Mouse (Mus musculus) CD4-positive, CD25-positive, alpha-beta regulatory T cell, adult 4 months (primary cell): Measurements from ENCODE around the gene Ppp1r18. TPM values are rescaled to one million over a fixed set of nuclear protein-coding genes. Genes with fewer than 3 reads are reported as not detected.

Experiments used
- ATAC-seq: one replicate; pipeline ENCODE4 v1.8.0; 2017
- polyA plus RNA-seq, 2 experiments: library from polyadenylated mRNA; unstranded; fragments of 100-300 nt; shearing (Covaris generic); gene quantifications; one replicate each; pipeline ENCODE4 v1.2.1; 2017

Ppp1r18 gene
- polyA plus RNA-seq, 2 experiments from 2014 or later: 222 to 223 TPM

DNA sequence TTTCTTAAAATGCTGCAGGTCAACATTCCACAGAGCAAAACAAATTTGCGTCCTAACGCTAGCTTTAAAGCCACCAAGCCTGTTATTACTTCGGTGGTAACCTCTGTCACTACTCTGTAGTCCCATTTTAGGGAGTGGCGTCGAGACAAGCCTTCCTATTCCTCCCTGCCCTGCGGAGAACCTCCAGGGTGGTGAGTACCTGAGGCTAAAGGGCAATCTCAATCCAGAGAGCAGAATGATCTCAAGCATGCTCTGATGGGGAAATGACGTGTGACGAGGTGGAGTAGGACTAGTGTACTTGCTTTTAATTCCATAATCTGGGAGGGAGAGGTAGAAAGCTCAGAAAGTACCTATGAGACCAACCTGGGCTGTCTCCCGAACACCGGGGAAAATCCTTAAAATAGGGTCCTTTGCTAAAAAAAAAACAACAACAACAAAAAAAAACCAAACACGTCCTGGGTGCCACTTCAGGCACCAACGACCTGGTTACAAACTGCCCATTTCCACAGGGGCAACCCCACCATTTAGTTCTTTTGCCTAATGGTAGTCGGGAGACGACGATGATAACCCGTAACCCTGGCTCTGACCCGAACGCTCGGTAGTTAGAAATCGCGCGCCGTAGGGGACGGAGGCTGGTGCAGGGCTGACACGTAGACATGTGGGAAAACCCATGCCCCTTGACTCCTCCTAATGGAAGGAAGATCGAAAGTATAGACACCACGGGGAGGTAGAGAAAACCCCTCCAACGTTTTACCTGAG is 50.3 kb downstream of the Ppp1r18 start:
- ATAC-seq: no peak

DNA sequence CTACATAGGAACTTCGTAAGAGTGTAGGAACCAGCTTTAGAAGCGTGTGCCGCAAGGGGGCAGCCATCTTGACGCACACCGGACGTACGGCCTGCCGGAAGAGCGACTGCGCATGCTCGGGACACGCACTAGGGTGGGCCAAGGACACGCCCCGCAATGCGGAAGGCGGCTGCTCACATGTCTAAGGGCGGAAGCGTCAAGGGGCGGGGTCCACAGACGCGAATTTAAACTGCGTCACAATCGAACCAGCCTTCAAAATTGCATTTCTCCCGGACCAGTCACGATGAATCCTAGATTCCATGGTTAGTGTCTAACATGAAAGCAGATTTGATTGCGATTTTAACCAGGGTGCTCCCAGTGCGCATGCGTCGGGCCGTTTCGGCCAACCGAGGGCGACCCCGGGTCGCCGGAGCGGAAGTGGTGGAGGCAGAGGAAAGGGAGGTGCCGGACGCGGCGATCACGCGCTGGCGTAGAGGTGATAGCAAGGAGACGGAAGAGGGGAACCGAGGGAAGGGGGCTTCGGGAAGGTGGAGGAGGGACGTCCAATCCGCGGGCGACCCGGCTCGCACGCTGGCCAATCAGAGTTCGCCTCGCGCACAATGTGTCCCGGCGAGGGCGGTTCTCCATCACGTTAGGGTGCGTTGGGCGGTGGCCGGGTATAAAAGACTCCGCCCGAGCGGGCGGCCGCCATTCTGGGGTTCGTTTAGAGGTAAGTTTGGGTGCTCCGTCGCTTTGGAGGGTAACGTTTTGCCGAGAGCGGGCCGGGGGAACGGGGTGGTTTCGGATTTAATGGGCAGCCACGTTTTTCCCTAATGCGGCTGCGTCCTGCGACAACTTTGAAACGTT is 51.1 kb downstream of the Ppp1r18 start, which contains the start of the genes Mrps18b and Ppp1r10:
Mrps18b (minus strand) TSS at position 93 of the 846 bp plus-strand sequence.
Ppp1r10 (plus strand) TSS at position 138 of the 846 bp plus-strand sequence.
- peak; percentile 85 for ATAC-seq

- ATAC-seq: no peak
Measured at GRCm38 (mm10) chr17:35917143-35917462, 51.7 kb downstream of the Ppp1r18 start.

DNA sequence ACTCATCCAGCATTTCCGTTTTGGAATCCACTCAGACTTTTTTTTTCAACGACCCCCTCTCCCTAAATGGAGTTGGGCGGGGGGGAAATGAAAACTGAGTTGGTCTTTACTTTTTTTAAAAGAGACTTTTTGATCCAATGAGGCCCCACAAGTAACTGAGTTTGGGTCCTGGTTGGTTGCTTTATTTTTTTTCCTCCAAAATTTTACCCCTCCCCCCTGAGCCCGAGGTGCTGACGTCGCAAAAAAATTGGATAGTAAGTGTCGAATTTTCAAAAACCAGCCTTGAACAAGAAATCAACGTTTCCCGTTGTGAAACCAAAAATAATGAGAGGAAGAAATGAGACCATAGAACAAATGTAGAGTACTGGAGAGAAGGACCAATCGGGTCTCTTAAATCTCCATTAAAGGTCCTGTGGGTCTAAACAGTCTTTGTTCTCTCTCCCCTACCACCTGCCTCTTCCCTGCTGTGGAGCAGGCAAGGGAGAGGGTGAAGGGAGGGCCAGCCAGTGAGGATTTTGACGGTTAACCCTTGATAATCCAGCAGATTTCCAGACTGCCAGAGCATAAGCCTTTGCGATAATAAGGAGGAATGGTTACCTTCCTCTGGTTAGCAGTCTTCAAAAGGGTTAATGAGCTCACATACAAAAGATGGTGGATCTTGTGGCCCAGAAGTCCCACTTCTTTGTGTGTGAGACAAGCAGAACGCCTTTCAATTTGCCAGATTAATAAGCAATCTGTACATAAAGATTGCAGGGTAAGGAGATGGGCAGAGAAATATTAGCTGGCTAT is 52.3 kb downstream of the Ppp1r18 start:
- no peak for ATAC-seq

DNA sequence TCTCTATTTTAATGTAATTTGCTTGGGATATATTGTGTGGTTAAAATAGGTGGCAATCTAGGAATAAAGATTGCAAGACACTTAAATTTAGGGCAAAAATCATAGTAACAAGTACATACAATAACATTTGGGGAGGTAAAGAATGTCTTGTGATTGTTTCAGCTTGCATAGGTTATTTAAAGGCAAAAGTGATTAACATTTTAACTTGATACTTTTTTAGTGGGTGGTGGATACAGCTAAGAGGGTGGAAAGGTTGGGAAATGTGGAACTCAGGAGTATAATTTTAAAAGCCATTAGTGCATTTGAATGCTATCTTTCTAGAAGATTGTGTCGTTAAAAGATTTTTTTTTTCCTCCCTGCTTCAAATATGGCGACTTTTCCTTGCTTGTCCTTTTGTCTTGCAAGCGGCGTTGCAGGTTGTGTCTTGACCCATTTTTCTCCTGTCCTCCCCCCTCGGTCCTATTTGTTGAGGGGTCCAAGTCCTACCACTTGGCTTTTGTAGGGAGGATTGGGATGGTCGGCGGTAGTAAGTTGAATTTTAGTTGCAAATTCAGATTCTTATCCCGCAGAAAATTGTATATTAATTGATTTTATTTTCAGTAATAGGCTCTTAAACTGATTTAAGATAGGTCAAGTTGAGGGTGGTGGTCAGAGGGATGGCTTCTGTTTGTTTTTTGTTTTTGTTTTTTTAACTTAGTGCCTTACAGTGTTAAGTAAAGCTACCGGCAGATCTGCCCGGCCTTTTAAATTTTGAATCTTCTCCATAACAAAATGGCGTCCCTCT is 53.1 kb downstream of the Ppp1r18 start:
- ATAC-seq: no peak

DNA sequence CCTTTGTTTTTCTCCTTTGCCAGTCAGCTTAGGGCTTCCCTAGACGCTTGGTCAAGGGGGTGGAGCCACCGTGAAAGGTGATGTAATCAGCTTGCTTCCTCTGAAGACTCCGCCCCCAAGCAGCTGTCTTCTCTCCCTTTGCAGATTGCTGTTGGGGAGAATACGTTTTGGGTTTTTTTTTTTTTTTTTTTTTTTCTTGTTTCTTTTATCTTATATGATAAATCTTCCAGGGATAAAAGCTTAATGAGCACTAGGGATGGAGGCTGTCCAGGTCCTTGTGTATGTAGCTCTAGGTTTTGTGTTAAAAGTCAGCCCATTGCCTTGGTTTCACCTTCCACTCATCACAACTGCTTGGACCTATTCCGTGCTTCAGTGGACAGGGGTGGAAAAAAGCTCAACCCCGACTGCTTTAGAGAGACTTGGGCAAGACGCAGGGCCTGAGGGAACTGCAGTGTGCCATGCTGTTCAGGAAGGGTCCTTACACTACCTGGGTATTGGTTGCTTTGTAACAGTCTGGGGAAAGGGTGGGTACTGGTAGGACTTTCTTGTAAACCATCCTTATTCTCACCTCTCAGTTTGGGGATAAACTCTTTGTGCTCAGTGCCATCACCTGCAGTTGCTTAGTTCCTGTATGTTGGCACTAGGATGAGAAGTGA is 53.8 kb downstream of the Ppp1r18 start:
- ATAC-seq: peak; percentile 56

GRCm38 (mm10) chr17:35919864-35920301 is 54.5 kb downstream of the Ppp1r18 start:
- ATAC-seq: no peak

DNA sequence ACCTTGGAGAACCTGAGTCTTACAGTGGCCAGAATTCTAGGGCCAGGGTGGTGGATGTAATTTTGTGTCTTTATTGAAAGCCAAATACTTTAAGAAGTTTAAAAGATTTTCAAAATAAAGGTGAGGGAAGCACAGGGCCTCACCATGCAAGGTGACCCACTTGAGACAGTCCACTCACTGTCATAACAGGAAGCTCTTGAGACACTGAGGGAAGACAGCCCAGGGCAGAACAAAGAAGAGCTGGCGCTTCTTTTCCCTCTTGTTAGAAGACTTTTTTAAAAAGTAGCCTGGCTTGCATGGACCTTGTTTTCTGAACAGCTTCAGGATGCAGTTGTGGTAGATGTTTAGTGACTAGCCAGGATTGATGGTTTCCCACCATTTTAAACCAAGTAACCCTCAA is 55.0 kb downstream of the Ppp1r18 start:
- no peak for ATAC-seq

GRCm38 (mm10) chr17:35920862-35921562 is 55.6 kb downstream of the Ppp1r18 start:
- ATAC-seq: no peak

- ATAC-seq: no peak
Measured at GRCm38 (mm10) chr17:35921710-35922109, 56.3 kb downstream of the Ppp1r18 start.

DNA sequence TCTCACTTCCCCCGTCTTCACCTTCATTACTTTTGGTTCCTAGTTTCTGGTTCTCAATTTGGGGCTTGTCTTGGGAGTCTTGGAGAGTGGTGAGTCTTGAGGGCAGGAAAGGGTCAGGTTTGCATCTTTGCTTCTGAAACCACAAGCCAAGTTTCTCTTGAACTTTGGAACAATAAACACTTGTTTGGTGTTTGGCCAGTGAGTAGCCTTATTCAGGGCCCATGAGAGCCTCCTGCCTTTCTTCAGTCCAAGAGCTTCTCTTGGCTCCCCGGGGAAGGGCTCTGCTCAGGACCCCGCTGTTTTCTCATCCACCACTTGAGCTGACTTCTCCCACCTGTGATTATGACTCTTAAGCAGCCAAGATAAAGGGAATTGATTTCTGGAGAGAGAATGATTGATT is 57.2 kb downstream of the Ppp1r18 start:
- ATAC-seq: no peak

- ATAC-seq: no peak
Measured at GRCm38 (mm10) chr17:35923281-35923680, 57.9 kb downstream of the Ppp1r18 start.

Other genes with a start within 250 kb of the Ppp1r18 start
- not detected for gene Gm9573, start 239.0 kb upstream of the Ppp1r18 start, polyA plus RNA-seq
- under 1 TPM; 0.16 to 0.46 TPM for gene Mucl3, start 221.9 kb upstream of the Ppp1r18 start, polyA plus RNA-seq
- gene Vars2, start 198.0 kb upstream of the Ppp1r18 start, polyA plus RNA-seq: 10 to 100 TPM; 11.1 to 15.2 TPM
- gene Gtf2h4, start 191.9 kb upstream of the Ppp1r18 start, polyA plus RNA-seq: 10 to 100 TPM; 28.3 to 37.7 TPM
- under 1 TPM; 0.65 TPM for gene Ddr1, start 161.0 kb upstream of the Ppp1r18 start, polyA plus RNA-seq
- gene Ier3, start 43.9 kb upstream of the Ppp1r18 start, polyA plus RNA-seq: 1 to 10 TPM; 1.1 to 1.9 TPM
- 10 to 100 TPM; 24.3 to 30.7 TPM for gene Flot1, start 42.4 kb upstream of the Ppp1r18 start, polyA plus RNA-seq
- gene Tubb5, start 27.3 kb upstream of the Ppp1r18 start, polyA plus RNA-seq: 100 to 1,000 TPM; 564 to 602 TPM
- 10 to 100 TPM; 10.9 to 13.2 TPM for gene Mdc1, start 24.1 kb upstream of the Ppp1r18 start, polyA plus RNA-seq
- gene Nrm, start 4.3 kb upstream of the Ppp1r18 start, polyA plus RNA-seq: 10 to 100 TPM; 35.5 to 43.5 TPM
- gene Dhx16, start 14.2 kb downstream of the Ppp1r18 start, polyA plus RNA-seq: 10 to 100 TPM; 13.4 to 39.3 TPM
- 10 to 100 TPM; 12.6 to 15.3 TPM for gene 2310061I04Rik, start 31.8 kb downstream of the Ppp1r18 start, polyA plus RNA-seq
- gene Atat1, start 44.5 kb downstream of the Ppp1r18 start, polyA plus RNA-seq: 10 to 100 TPM; 10.3 to 16.9 TPM
- gene Mrps18b, start 50.8 kb downstream of the Ppp1r18 start, polyA plus RNA-seq: 10 to 100 TPM; 59.8 to 82.8 TPM
- 10 to 100 TPM; 44.9 to 53.5 TPM for gene Ppp1r10, start 50.8 kb downstream of the Ppp1r18 start, polyA plus RNA-seq
- 100 to 1,000 TPM; 122 to 174 TPM for gene Abcf1, start 104.2 kb downstream of the Ppp1r18 start, polyA plus RNA-seq
- gene Gnl1, start 114.3 kb downstream of the Ppp1r18 start, polyA plus RNA-seq: 1 to 10 TPM; 8.1 to 9.2 TPM
- gene Prr3, start 114.6 kb downstream of the Ppp1r18 start, polyA plus RNA-seq: 10 to 100 TPM; 16.5 to 17.6 TPM
- 10 to 100 TPM; 31.2 to 45.1 TPM for gene H2-T24, start 155.0 kb downstream of the Ppp1r18 start, polyA plus RNA-seq
- gene H2-T23, start 167.3 kb downstream of the Ppp1r18 start, polyA plus RNA-seq: 1,000 to 10,000 TPM in 1 of 2 experiments, 100 to 1,000 TPM in 1; 829 to 1,151 TPM
- gene H2-T22, start 177.2 kb downstream of the Ppp1r18 start, polyA plus RNA-seq: 100 to 1,000 TPM; 407 to 526 TPM
- gene Gm6034, start 177.4 kb downstream of the Ppp1r18 start, polyA plus RNA-seq: under 1 TPM in 1 of 2 experiments, not detected in 1; 0.66 TPM
- not detected for gene Gm11127, start 192.8 kb downstream of the Ppp1r18 start, polyA plus RNA-seq